Mouse (Mus musculus): ENCODE measurements around the gene Slc31a1. TPM values are rescaled to one million over a fixed set of nuclear protein-coding genes. Genes with fewer than 3 reads are reported as not detected.
A peak's percentile ranks its signal among the peaks of the same experiment; 100 is the strongest.

Slc31a1 gene
- polyA plus RNA-seq, 1 experiment = 7.3 TPM

GRCm38 (mm10) chr4:62383207-62383606 is 22.7 kb downstream of the Slc31a1 start:
- Histone ChIP-seq H3K27ac (ENCODE audit: control insufficient read depth, insufficient read depth, low read depth, low read length, poor library complexity) (no peak overlapping the region), H3K4me1 (ENCODE audit: control insufficient read depth, insufficient read depth, low read length) (no peaks in the 10 kb centered on the region), H3K4me3 (replicated peaks; ENCODE audit: control insufficient read depth, low read depth, low read length) (no peak overlapping the region)
- no peak for TF ChIP-seq POLR2A (IDR thresholded peaks at IDR 0.05; ENCODE audit: borderline replicate concordance, control insufficient read depth, low read depth, low read length)
- no peak for TF ChIP-seq CTCF (IDR thresholded peaks at IDR 0.05; ENCODE audit: control insufficient read depth, insufficient read depth, low read length)
- 67% methylated on average over 6 of the region's 6 CpGs for WGBS

DNA sequence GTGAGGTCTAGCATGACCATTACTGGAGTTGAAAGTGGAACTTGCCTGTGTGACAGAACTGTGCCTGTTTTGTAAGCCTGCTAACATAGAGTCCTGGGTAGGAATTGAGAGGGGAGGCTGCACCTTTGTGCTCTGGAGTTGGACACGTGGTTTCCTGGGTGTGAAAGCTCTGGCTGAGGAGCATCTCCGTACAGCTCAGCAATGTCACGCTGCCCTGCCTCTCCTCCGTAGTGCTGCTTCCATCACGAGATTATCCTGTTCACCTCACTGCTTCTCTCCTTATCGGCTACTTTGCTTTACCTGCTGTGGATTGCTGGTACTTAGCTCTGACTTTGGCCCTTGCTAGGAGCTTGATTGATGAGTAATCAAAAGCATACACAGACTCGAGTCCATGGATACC is 23.2 kb downstream of the Slc31a1 start:
- Histone ChIP-seq H3K4me3 (replicated peaks; ENCODE audit: control insufficient read depth, low read depth, low read length) (no peak overlapping the region), H3K27ac (ENCODE audit: control insufficient read depth, insufficient read depth, low read depth, low read length, poor library complexity) (no peak overlapping the region), H3K4me1 (ENCODE audit: control insufficient read depth, insufficient read depth, low read length) (no peaks in the 10 kb centered on the region)
- no peak for TF ChIP-seq CTCF (IDR thresholded peaks at IDR 0.05; ENCODE audit: control insufficient read depth, insufficient read depth, low read length)
- TF ChIP-seq POLR2A (IDR thresholded peaks at IDR 0.05; ENCODE audit: borderline replicate concordance, control insufficient read depth, low read depth, low read length) = no peak
- WGBS = 83% methylated on average over 7 of the region's 7 CpGs

- TF ChIP-seq POLR2A (IDR thresholded peaks at IDR 0.05; ENCODE audit: borderline replicate concordance, control insufficient read depth, low read depth, low read length) = no peak
- no peak for TF ChIP-seq CTCF (IDR thresholded peaks at IDR 0.05; ENCODE audit: control insufficient read depth, insufficient read depth, low read length)
- Histone ChIP-seq H3K27ac (ENCODE audit: control insufficient read depth, insufficient read depth, low read depth, low read length, poor library complexity) (no peak overlapping the region), H3K4me3 (replicated peaks; ENCODE audit: control insufficient read depth, low read depth, low read length) (no peak overlapping the region), H3K4me1 (ENCODE audit: control insufficient read depth, insufficient read depth, low read length) (no peaks in the 10 kb centered on the region)
- WGBS = 89% methylated on average over 1 of the region's 1 CpGs
These were observed 23.6 kb downstream of the Slc31a1 start for GRCm38 (mm10) chr4:62384159-62384558.

- no peak for TF ChIP-seq CTCF (IDR thresholded peaks at IDR 0.05; ENCODE audit: control insufficient read depth, insufficient read depth, low read length)
- Histone ChIP-seq H3K4me3 (replicated peaks; ENCODE audit: control insufficient read depth, low read depth, low read length) (no peak overlapping the region), H3K4me1 (ENCODE audit: control insufficient read depth, insufficient read depth, low read length) (no peaks in the 10 kb centered on the region), H3K27ac (ENCODE audit: control insufficient read depth, insufficient read depth, low read depth, low read length, poor library complexity) (no peak overlapping the region)
- 81% methylated on average over 7 of the region's 7 CpGs for WGBS
These were observed 24.9 kb downstream of the Slc31a1 start for GRCm38 (mm10) chr4:62385439-62385838.

DNA sequence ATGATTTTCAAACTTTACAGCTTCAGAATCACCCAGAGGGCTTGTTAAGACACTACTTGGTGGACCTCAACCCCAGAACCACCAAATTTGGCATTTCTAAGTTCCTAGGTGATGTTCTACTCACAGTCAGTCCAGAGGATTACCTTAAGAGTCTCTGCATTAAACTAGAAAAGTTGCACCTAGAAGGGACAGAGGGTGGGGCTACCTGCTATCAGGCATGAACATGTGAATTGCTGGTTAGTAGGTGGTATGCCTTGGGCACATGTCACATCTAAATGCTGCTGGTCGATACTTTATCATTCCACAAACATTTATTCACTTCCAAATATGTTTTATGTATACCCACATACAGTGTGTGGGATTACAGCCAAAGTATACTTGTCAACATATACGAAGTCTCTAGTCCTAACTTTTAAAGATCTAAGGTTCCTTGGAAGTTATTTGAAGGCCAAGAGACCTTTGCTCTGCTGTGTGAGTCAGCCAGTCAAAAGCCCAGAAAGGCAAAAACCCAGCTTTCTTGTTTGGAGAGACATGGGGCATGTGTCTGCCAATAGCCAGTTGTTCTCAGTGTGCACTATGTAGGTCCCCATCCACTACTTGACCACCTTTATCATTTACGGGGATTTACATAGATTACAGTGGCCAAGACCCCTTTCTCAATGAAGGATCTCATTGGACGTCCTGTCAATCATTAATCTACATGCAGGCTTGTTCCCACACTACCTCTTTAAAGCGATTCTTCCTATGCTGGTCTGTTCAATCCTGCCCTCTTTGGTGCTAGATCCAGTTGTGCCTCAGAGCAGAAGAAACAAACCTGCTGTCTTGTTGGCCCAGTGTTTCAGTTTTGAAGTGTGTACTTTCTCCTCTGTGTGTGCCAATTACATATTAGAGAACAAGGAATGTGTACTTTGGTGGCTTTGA is 29.3 kb downstream of the Slc31a1 start:
- peaks cover 4% of the 10 kb centered on the region for H3K4me1 ChIP-seq (ENCODE audit: control insufficient read depth, insufficient read depth, low read length)
- no peak overlapping the region for H3K27ac ChIP-seq (ENCODE audit: control insufficient read depth, insufficient read depth, low read depth, low read length, poor library complexity)
- 80% methylated on average over 5 of the region's 5 CpGs for WGBS
- H3K4me3 ChIP-seq (replicated peaks; ENCODE audit: control insufficient read depth, low read depth, low read length) = no peak overlapping the region
- TF ChIP-seq CTCF (IDR thresholded peaks at IDR 0.05; ENCODE audit: control insufficient read depth, insufficient read depth, low read length) = no peak
- no peak for TF ChIP-seq POLR2A (IDR thresholded peaks at IDR 0.05; ENCODE audit: borderline replicate concordance, control insufficient read depth, low read depth, low read length)

DNA sequence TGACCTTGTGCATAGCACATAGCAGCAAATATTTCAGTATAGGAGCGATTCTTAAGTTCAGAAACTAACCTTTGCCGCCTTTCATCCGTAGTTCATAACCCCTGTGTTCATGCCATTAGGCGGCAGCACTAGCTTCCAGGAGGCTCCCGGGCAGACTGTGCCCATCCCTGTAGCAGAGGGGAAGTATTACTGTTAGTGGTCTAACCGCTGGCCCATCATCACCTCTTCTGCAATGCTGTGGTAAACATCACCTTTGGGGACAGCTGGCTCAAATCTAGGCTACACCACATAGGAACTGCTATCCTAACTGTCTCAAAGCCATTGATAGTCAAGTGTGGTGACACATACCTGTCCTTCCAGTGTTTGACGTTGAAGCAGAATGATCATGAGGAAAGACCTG is 31.4 kb downstream of the Slc31a1 start:
- TF ChIP-seq CTCF (IDR thresholded peaks at IDR 0.05; ENCODE audit: control insufficient read depth, insufficient read depth, low read length) (peak; percentile 35; the same call in 1 of the 2 replicates), POLR2A (IDR thresholded peaks at IDR 0.05; ENCODE audit: borderline replicate concordance, control insufficient read depth, low read depth, low read length) (no peak)
- 54% methylated on average over 7 of the region's 7 CpGs for WGBS
- Histone ChIP-seq H3K27ac (ENCODE audit: control insufficient read depth, insufficient read depth, low read depth, low read length, poor library complexity) (no peak overlapping the region), H3K4me3 (replicated peaks; ENCODE audit: control insufficient read depth, low read depth, low read length) (no peak overlapping the region), H3K4me1 (ENCODE audit: control insufficient read depth, insufficient read depth, low read length) (peaks cover 6% of the 10 kb centered on the region)

DNA sequence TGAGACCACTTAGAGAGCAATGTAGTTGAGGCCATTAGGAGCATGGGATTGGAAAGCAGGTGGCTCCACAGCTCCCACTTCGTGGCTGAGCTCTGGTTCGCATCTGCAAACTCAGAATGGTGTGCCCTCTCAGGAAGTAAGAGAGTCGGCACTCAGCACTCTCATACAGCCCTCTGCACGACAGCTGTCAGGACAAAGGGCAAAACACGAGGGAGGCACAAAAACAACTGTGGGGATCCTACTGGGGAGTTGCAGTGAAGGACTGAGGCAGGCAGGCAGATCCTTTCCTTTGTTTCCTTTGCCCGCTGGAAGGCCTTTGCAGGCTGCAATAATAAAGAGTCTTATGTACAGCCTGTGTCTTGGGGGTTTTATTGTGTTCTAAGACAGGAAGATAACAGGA is 32.9 kb downstream of the Slc31a1 start:
- 81% methylated on average over 6 of the region's 6 CpGs for WGBS
- TF ChIP-seq POLR2A (IDR thresholded peaks at IDR 0.05; ENCODE audit: borderline replicate concordance, control insufficient read depth, low read depth, low read length) (no peak), CTCF (IDR thresholded peaks at IDR 0.05; ENCODE audit: control insufficient read depth, insufficient read depth, low read length) (no peak)
- Histone ChIP-seq H3K27ac (ENCODE audit: control insufficient read depth, insufficient read depth, low read depth, low read length, poor library complexity) (no peak overlapping the region), H3K4me3 (replicated peaks; ENCODE audit: control insufficient read depth, low read depth, low read length) (no peak overlapping the region), H3K4me1 (ENCODE audit: control insufficient read depth, insufficient read depth, low read length) (peaks cover 6% of the 10 kb centered on the region)

- Histone ChIP-seq H3K27ac (ENCODE audit: control insufficient read depth, insufficient read depth, low read depth, low read length, poor library complexity) (no peak overlapping the region), H3K4me1 (ENCODE audit: control insufficient read depth, insufficient read depth, low read length) (peaks cover 6% of the 10 kb centered on the region), H3K4me3 (replicated peaks; ENCODE audit: control insufficient read depth, low read depth, low read length) (no peak overlapping the region)
- TF ChIP-seq POLR2A (IDR thresholded peaks at IDR 0.05; ENCODE audit: borderline replicate concordance, control insufficient read depth, low read depth, low read length) (no peak), CTCF (IDR thresholded peaks at IDR 0.05; ENCODE audit: control insufficient read depth, insufficient read depth, low read length) (no peak)
- WGBS = 45% methylated on average over 1 of the region's 1 CpGs
These were observed 35.3 kb downstream of the Slc31a1 start for GRCm38 (mm10) chr4:62395806-62396205.

Data from bone marrow, adult 2 months (tissue).